Mouse (Mus musculus): ENCODE results near the gene Rgcc. TPM values are rescaled to one million over a fixed set of nuclear protein-coding genes. Genes with fewer than 3 reads are reported as not detected.

Rgcc gene
- total RNA-seq, 4 experiments from 2014 or later, result 32.3 to 39.8 (median 33.4) TPM

- DNase-seq (ENCODE audit: low spot score in 2 of 2), result no peak
These were observed 649 bp downstream of the Rgcc start for GRCm38 (mm10) chr14:79300641-79301350.

DNA sequence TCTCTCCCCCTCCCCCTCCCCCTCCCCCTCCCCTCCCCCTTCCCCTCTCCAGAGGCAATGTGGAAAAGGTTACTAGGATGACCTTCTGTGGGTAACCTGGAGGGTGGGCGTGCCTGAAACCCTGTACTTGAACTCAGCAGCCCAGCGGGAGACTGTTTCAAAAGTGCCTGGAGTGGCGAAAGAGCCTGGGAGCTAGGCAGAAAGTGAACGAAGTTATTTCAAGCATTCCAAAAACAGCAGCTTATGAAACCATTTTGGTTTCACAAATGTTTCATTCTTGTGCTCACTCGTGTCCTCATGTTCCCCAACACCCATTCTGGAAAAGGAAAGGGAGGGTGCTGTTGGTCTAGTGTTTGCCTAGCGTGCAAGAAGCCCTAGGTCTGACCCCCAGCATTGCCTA is 1.6 kb downstream of the Rgcc start:
- DNase-seq (ENCODE audit: low spot score in 2 of 2), result no peak

- DNase-seq (ENCODE audit: low spot score in 2 of 2), result no peak
These were observed 2.2 kb downstream of the Rgcc start for GRCm38 (mm10) chr14:79299230-79299629.

- DNase-seq (ENCODE audit: low spot score in 2 of 2), result no peak
These were observed 3.0 kb downstream of the Rgcc start for GRCm38 (mm10) chr14:79298314-79298992.

DNA sequence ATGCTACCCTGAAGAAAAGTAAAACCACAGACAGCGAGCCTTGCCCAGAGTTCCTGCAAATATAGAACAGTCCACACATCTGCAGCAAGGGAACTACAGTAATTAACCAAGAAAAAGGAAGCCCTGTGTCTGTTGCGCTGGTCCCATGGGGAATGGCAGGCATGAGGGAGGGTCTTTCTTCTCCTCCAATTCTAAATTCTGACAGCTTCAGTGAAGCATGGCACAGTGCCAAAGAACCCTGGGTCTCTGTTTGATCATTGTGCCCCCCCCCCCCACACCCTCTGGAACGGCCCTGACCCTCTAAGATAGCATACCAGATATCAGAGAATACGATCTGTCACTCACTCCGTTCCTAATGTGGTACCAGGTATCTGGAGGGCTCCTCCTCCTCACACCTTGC is 4.6 kb downstream of the Rgcc start:
- no peak for DNase-seq (ENCODE audit: low spot score in 2 of 2)

DNA sequence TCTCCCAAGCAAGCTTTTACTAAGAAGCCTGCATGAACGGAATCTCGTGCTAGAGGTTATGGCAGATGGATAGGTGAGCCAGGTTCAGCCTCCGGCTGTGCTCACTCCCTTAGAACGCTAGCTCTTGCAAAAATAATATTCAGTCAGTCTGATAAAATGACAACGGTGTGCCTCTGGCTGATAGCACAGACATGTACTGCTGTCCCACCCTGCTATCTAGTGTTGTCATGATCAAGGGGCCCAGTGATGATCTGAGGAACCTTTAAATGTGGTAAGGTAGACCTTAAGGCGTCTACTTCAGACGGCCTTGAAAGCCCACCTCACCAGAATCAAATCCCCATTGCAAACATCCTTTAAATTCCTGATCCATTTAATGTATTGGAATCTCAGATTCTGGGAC is 5.2 kb downstream of the Rgcc start:
- no peak for DNase-seq (ENCODE audit: low spot score in 2 of 2)

DNA sequence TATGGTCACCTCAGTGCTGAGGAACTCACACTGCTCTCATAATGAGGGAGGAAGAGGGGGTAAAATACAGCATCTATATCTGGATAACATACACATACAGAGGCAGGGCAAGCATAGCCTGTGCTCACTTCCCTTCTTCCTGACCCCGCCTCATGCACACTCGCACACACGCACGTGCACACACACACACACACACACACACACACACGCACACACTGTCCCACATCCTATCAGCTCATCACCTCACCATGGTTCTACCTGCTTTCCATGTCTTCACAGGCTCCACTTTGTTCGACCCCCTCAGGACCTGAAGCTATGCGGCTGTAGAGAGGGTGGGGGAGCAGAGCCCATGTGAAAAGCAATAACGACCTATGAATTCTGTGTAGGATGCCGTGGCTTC is 5.9 kb downstream of the Rgcc start:
- no peak for DNase-seq (ENCODE audit: low spot score in 2 of 2)

DNA sequence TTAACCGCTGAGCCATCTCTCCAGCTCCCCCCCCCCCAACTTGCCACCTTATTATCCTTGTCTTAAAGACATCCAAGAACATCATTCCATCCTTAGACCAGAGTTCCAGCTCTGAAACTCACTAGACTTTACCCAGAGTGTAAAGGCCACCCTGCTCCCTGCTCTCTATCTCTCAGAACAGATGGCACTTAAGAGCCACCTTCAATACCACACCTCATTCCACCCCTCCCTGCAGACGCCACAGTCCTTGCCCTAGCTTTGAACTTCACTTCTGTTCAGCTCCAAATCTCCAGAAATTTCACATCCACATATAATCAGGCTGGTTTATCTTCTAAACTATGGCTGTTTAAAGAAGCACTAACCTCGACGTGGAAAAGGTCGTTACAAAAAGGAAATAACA is 6.5 kb downstream of the Rgcc start:
- DNase-seq (ENCODE audit: low spot score in 2 of 2), result no peak

- no peak for DNase-seq (ENCODE audit: low spot score in 2 of 2)
These were observed 7.2 kb downstream of the Rgcc start for GRCm38 (mm10) chr14:79294051-79294814.

DNA sequence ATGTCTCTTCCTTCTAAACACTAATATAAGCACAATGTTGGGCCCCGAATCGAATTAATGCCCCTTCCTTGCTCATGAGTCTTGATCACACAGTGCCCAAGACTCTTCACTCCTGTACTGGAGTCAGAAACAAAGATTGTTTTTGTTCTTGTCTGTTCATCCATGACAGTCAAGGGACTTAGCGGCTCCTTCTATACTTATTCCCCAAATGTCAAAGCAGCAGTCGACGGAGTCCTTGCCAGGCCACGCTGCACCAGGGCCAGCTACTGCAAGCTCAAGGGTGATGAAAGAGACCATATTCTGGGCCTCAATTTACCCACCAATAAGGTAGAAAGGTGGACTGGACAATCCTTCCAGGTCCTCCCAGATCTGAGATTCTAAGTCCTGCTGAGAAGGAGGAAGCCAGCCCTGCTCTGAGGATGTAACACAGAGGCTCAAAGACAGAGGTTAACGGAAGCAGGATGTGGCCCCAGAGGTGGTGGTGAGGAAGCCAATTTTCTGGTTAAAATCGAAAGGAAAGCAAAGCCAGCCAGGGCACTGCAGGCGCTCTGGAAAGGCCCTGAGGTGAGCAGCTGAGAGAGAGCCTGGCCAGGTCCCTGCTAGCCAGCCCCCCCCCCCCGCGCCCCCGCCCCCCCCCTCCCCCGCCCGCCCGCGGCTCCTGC is 8.2 kb downstream of the Rgcc start:
- no peak for DNase-seq (ENCODE audit: low spot score in 2 of 2)

- no peak for DNase-seq (ENCODE audit: low spot score in 2 of 2)
These were observed 9.8 kb downstream of the Rgcc start for GRCm38 (mm10) chr14:79291629-79292028.

DNA sequence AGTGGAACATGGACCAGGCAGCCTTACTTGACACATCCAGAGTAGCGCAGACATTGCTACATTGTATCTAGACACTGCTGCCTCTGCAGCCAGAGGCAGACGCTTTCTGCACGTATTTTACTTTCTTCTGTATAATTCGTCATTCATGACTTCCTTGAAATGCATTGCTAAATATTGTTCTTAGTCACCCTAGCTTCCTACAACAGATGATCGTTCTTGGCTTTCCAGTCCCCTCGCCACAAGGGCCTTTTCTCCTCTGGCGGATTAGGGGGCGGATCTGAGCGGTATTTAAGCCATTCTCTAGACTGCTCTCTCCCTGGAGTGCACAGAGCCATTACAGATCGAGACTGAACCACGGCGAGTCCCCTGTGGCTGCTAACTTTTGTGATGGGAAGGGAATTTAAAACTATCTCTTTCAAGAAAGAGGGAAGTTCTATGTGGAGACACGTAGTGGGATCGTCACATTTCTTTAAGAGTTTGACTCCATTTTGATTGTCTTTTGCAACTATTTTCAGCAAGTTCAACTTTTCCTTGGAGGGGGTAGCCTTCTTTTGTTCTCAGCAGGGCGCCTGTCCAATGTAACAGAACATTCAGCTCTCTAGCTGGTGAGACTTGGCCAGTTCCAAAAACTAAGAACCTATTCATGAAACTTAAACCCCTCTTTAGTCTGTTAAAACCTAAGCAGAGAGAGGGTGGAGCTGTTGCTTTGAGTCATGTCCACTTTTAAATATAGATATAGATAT is 10.6 kb downstream of the Rgcc start:
- no peak for DNase-seq (ENCODE audit: low spot score in 2 of 2)

DNA sequence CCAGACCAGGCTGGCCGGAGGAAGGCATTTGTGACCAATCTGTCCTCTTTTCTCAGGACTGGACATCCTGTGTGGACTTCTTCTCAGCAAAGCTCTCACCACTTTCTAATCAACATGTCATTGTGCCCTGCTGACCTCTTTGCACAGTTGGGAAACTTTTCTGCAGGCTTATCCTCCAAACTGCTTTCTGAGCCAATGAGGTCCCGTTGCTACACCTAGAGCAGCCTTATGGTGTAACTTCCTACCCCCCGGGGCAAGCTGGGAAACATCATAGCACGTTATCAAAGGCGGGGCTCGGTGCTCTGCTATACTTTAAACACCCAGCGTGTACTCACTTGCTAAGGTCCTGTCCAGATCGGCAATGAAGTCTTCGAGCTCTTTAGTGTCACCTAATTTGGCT is 11.5 kb downstream of the Rgcc start:
- no peak for DNase-seq (ENCODE audit: low spot score in 2 of 2)

GRCm38 (mm10) chr14:79288280-79288679 is 13.2 kb downstream of the Rgcc start:
- no peak for DNase-seq (ENCODE audit: low spot score in 2 of 2)

GRCm38 (mm10) chr14:79287251-79287863 is 14.1 kb downstream of the Rgcc start:
- no peak for DNase-seq (ENCODE audit: low spot score in 2 of 2)

GRCm38 (mm10) chr14:79285549-79285948 is 15.9 kb downstream of the Rgcc start:
- DNase-seq (ENCODE audit: low spot score in 2 of 2), result no peak

GRCm38 (mm10) chr14:79284616-79285015 is 16.8 kb downstream of the Rgcc start:
- DNase-seq (ENCODE audit: low spot score in 2 of 2), result no peak

DNA sequence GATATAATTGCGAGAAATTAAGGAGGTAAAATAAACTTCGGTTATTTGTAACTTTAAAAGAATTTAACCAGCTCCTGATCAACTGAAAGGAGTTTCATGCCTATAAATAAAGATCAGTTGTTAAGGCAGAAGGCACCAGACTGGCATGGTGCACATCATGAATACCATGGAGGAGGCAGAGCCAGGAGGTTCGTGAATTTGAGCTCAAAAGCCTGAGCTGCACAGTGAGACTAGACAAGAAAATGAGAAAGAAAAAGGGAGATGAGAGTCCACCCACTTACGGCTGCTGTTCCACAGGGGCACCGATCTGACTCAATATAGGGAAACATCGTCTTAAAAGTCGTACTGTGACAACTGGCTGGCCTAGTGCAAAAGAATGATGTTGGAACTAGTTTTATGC is 17.5 kb downstream of the Rgcc start:
- DNase-seq (ENCODE audit: low spot score in 2 of 2), result peak in 1 of 2 experiments; percentile 15

- no peak for DNase-seq (ENCODE audit: low spot score in 2 of 2)
These were observed 19.4 kb downstream of the Rgcc start for GRCm38 (mm10) chr14:79281894-79282553.

- DNase-seq (ENCODE audit: low spot score in 2 of 2), result no peak
These were observed 21.0 kb downstream of the Rgcc start for GRCm38 (mm10) chr14:79280456-79280855.

Data from layer of hippocampus, adult 8-10 months (tissue).